Mouse (Mus musculus) thymus, adult 2 months (tissue): ENCODE measurements around the gene Auts2. TPM values are rescaled to one million over a fixed set of nuclear protein-coding genes. Genes with fewer than 3 reads are reported as not detected.

Source experiments
- DNase-seq: peaks from one replicate; pipeline ENCODE4 v3.0.0; 2021
- H3K27ac ChIP-seq: fragments of 200-500 bp; 2 replicates; pipeline ENCODE4 v1.5.1; 2012; ENCODE audit warnings: low read length, control low read depth; ENCODE audit not compliant: control insufficient read depth, insufficient read depth
- H3K27me3 ChIP-seq: fragments of 200-500 bp; 2 replicates; pipeline ENCODE4 v1.6.1; 2012; ENCODE audit warnings: mild to moderate bottlenecking, low read length, moderate library complexity, mixed read lengths; ENCODE audit not compliant: control insufficient read depth, insufficient read depth
- H3K36me3 ChIP-seq: fragments of 200-500 bp; 2 replicates; pipeline ENCODE4 v1.6.1; 2012; ENCODE audit warnings: mild to moderate bottlenecking, low read length, moderate library complexity; ENCODE audit not compliant: control insufficient read depth, insufficient read depth
- H3K4me1 ChIP-seq: fragments of 200-500 bp; replicated peaks from 2 replicates; pipeline ENCODE4 v1.6.1; 2012; ENCODE audit warnings: low read length; ENCODE audit not compliant: control insufficient read depth, insufficient read depth
- H3K4me3 ChIP-seq: fragments of 200-500 bp; 2 replicates; pipeline ENCODE4 v1.5.1; 2012; ENCODE audit warnings: mild to moderate bottlenecking, low read length, control low read depth, moderate library complexity; ENCODE audit not compliant: control insufficient read depth, insufficient read depth
- CTCF ChIP-seq: fragments of 200-500 bp; IDR thresholded peaks from 2 replicates; pipeline ENCODE4 v1.5.1; 2012; ENCODE audit warnings: mild to moderate bottlenecking, control low read depth, low read length, moderate library complexity, borderline replicate concordance; ENCODE audit not compliant: control insufficient read depth, poor library complexity, insufficient read depth; ENCODE audit errors: extremely low read depth
- POLR2A ChIP-seq: fragments of 200-500 bp; IDR thresholded peaks from 2 replicates; pipeline ENCODE4 v1.6.1; 2012; ENCODE audit warnings: mild to moderate bottlenecking, low read length, control low read depth, moderate library complexity; ENCODE audit not compliant: control insufficient read depth, poor library complexity, insufficient read depth; ENCODE audit errors: extremely low read depth
- WGBS: fragments of 180-500 bp; shearing (Covaris S2); methylation state at CpG from one replicate; pipeline ENCODE4 v1.1.7; 2018; 5-methylcytosine and 5-hydroxymethylcytosine counted together
- polyA plus RNA-seq: library from polyadenylated mRNA; depleted of rRNA; stranded (reverse); fragments of >200 nt; gene quantifications from 2 replicates; pipeline ENCODE4 v1.2.3, GENCODE M21; 2012

Auts2 gene
- polyA plus RNA-seq, 1 experiment, result 4.9 TPM

- no peaks in the 10 kb centered on the region for H3K27me3 ChIP-seq
Observed at GRCm38 (mm10) chr5:132200595-132200994, 342.5 kb downstream of the Auts2 start.

GRCm38 (mm10) chr5:132195048-132195533 lies 348.1 kb downstream of the Auts2 start:
- 67% methylated on average over 6 of the region's 6 CpGs for WGBS
- no peak overlapping the region for H3K4me3 ChIP-seq
- no peaks in the 10 kb centered on the region for H3K4me1 ChIP-seq
- H3K27ac ChIP-seq, result no peak overlapping the region
- DNase-seq, result no peak
- H3K36me3 ChIP-seq, result no peaks in the 10 kb centered on the region
- TF ChIP-seq POLR2A (no peak), CTCF (no peak)
- H3K27me3 ChIP-seq, result no peaks in the 10 kb centered on the region

More at GRCm38 (mm10) chr5:132200595-132200994, 342.5 kb downstream of the Auts2 start:
- Histone ChIP-seq H3K27ac (no peak overlapping the region), H3K36me3 (no peaks in the 10 kb centered on the region), H3K4me3 (no peak overlapping the region), H3K4me1 (no peaks in the 10 kb centered on the region)
- 56% methylated on average over 4 of the region's 4 CpGs for WGBS
- DNase-seq, result no peak
- TF ChIP-seq POLR2A (no peak), CTCF (no peak)

DNA sequence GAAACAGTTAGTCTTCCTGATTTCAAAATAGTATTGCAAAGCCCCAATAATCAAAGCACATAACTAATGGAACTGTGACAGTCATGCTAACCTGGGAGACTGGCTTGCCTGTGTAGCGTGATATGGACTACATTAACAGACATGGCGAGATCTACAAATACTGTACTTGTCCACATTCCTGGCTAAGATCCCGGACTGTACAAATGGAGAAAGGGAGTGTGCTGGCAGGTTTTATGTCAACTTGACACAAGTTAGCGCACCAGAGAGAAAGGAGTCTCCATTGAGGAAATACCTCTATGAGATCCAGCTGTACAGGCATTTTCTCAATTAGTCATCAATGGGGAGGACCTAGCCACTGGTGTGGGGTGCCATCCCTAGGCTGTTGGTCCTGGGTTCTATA lies 353.0 kb downstream of the Auts2 start:
- no peaks in the 10 kb centered on the region for H3K36me3 ChIP-seq
- no peak overlapping the region for H3K4me3 ChIP-seq
- H3K27ac ChIP-seq, result no peak overlapping the region
- H3K27me3 ChIP-seq, result no peaks in the 10 kb centered on the region
- H3K4me1 ChIP-seq, result no peaks in the 10 kb centered on the region
- TF ChIP-seq POLR2A (no peak), CTCF (no peak)
- DNase-seq, result no peak
- 92% methylated on average over 4 of the region's 4 CpGs for WGBS

DNA sequence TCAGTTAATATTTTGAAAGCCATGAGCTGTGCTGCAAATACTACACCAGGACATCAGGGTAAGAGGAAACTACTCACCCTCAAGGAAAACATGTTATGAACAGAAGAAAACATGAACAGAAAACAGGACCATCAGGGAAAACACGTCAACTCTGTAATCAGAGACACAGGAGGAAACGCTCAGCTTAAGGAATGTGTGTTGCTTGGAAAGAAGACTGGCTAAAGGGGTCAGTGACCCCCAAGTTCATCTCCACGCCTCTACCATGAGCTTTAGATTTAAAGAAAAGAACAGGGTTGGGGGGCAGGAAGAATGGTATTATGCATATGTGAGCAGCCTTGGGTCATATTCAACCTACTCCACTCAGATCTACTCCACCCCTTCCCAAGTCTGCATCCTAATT lies 356.5 kb downstream of the Auts2 start:
- no peaks in the 10 kb centered on the region for H3K36me3 ChIP-seq
- no peak overlapping the region for H3K4me3 ChIP-seq
- H3K4me1 ChIP-seq, result no peaks in the 10 kb centered on the region
- no peak for DNase-seq
- WGBS, result 87% methylated on average over 3 of the region's 3 CpGs
- TF ChIP-seq CTCF (no peak), POLR2A (no peak)
- H3K27ac ChIP-seq, result no peak overlapping the region
- no peaks in the 10 kb centered on the region for H3K27me3 ChIP-seq

DNA sequence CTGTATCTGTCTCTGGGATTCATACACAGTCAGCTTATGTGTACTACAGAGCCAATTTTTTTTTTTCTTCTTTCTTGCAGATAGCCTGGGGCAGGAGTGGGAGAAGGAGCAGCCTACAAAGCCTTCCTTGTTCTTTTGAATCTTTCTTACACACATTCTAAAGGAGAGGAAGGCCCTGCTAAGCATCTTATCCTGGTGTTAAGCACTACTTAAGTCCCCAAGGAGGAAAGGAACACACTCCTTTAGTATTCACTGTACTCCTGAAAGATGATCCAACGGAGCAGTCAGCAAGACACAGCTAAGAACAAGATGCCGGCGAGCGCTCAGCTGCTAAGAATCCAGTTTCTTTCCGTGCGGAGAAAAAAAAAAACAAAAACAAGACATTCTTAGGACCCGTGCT lies 356.9 kb downstream of the Auts2 start:
- 95% methylated on average over 7 of the region's 7 CpGs for WGBS
- Histone ChIP-seq H3K27me3 (no peaks in the 10 kb centered on the region), H3K4me3 (no peak overlapping the region), H3K4me1 (no peaks in the 10 kb centered on the region), H3K36me3 (no peaks in the 10 kb centered on the region), H3K27ac (no peak overlapping the region)
- DNase-seq, result no peak
- TF ChIP-seq POLR2A (no peak), CTCF (no peak)

DNA sequence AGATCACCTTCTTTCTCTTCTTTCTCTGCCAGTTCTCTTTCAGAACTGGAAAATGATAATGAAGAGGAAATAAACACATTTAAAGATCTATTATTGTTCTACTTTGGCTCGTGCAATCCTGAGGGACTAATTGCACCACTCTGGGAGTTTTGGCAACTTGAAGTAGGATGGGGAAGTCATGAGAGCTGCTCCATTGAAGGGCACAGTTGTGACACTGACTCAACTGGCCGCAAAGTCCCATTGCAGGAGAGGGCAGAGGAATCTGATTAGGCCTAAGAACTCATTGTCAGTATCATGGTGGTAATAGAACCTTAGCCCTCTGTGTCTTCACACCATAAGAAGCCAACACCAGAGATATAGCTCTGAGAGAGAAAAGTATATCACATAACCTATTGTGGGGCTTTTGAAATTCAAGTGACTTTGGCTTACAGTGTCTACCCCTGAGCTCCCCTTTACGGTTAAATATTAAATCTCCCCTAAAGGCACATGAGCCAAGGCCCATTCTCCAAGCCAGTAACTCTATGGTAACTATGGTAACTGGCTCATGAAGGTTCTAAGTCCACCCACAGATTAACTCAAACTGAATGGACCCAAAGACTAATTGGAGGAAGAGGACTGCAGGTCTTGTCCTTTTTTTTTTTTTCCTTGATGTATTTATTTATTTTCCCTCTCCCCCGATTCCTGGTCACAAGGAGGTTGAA lies 358.6 kb downstream of the Auts2 start:
- no peaks in the 10 kb centered on the region for H3K27me3 ChIP-seq
- 88% methylated on average over 4 of the region's 4 CpGs for WGBS
- no peak for TF ChIP-seq CTCF
- TF ChIP-seq POLR2A, result no peak
- no peaks in the 10 kb centered on the region for H3K4me1 ChIP-seq
- H3K4me3 ChIP-seq, result no peak overlapping the region
- no peak overlapping the region for H3K27ac ChIP-seq
- H3K36me3 ChIP-seq, result no peaks in the 10 kb centered on the region
- DNase-seq, result no peak
